Mouse (Mus musculus): ENCODE data around the gene Lgr6.

DNA sequence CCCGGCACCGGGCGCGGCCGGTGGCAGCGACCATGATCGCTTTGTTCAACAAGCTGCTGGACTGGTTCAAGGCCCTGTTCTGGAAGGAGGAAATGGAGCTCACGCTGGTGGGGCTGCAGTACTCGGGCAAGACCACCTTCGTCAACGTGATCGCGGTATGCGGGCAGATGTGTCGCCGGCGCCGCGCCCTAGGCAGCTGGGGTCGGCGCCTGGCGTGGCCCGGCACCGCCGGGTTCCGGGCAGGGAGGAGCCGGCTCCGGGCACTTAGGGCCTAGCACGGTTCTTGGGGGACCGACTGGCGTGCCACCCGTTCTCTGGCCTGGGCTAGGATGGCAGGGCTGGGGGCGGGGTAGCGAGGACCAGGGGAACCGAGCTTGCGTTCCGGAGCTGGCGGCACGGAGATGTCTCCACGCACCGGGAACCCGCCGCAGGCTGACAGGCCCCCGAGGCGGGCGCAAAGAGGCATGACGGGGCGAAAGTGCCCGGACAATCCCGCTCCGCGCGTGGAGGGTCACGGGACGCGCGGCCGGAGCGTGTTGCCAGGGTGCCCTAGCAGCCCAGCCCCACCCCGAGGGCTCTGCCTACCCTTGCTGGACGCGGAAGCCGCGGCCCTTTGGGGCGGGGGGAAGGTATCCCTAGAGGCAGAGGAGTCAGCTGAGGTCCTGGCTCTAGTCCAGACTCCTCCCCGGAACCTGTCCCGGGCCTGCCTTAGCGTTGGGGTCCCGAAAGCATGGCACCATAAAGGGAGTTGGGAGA is 42.0 kb upstream of the Lgr6 start:
- no peak for TF ChIP-seq POLR2A (IDR thresholded peaks at IDR 0.05; ENCODE audit: insufficient read depth, low read depth, low read length)
- no peak for TF ChIP-seq CTCF (IDR thresholded peaks at IDR 0.05; ENCODE audit: insufficient read depth, low read depth, low read length)
